Mouse (Mus musculus) MEL (cell line): Measurements from ENCODE around the gene Rfx1. TPM values are rescaled to one million over a fixed set of nuclear protein-coding genes. Genes with fewer than 3 reads are reported as not detected.

Experiments
- DNase-seq: peaks from one replicate; pipeline ENCODE4 v3.0.0; 2011; ENCODE audit warnings: low read depth, low spot score
- H3K27ac ChIP-seq: 2 replicates; pipeline ENCODE4 v1.5.1; 2012; ENCODE audit warnings: low read depth, mild to moderate bottlenecking, control low read depth, low read length, moderate library complexity; ENCODE audit not compliant: control insufficient read depth
- H3K27me3 ChIP-seq, 2 experiments: fragments of 150-350 bp in 1 of 2; sonication (generic) in 1 of 2; 2 replicates each; pipeline ENCODE4 v1.6.1; 2012; ENCODE audit warnings: low read length in 2 of 2, mild to moderate bottlenecking in 2 of 2, improper control_type of control experiment in 1 of 2, moderate library complexity in 1 of 2; ENCODE audit not compliant: insufficient read depth in 2 of 2, control insufficient read depth in 1 of 2
- H3K36me3 ChIP-seq, 2 experiments: 2 replicates each; pipeline ENCODE4 v1.6.1; 2012 to 2014; ENCODE audit warnings: low read length in 2 of 2, improper control_type of control experiment in 1 of 2, inconsistent platforms in 1 of 2, mild to moderate bottlenecking in 1 of 2; ENCODE audit not compliant: insufficient read depth in 2 of 2, control insufficient read depth in 1 of 2
- H3K4me1 ChIP-seq, 2 experiments: fragments of 150-350 bp in 1 of 2; sonication (generic) in 1 of 2; 2 replicates each; pipeline ENCODE4 v1.6.1; 2012; ENCODE audit warnings: low read length in 2 of 2, improper control_type of control experiment in 1 of 2, mild to moderate bottlenecking in 1 of 2; ENCODE audit not compliant: insufficient read depth in 2 of 2, control insufficient read depth in 1 of 2
- H3K4me3 ChIP-seq, 2 experiments: fragments of 150-350 bp in 1 of 2; sonication (generic) in 1 of 2; 2 replicates each; pipeline ENCODE4 v1.5.1; 2012; ENCODE audit warnings: low read depth in 2 of 2, low read length in 2 of 2, mild to moderate bottlenecking in 2 of 2, moderate library complexity in 2 of 2, control low read depth in 1 of 2, improper control_type of control experiment in 1 of 2; ENCODE audit not compliant: control insufficient read depth in 1 of 2, insufficient read depth in 1 of 2
- H3K79me2 ChIP-seq: 2 replicates; pipeline ENCODE4 v1.6.1; 2012; ENCODE audit warnings: mild to moderate bottlenecking, low read length, moderate library complexity; ENCODE audit not compliant: control insufficient read depth, poor library complexity, insufficient read depth
- H3K9ac ChIP-seq: 2 replicates; pipeline ENCODE4 v1.6.1; 2012; ENCODE audit warnings: low read depth, mild to moderate bottlenecking, control low read depth, low read length, moderate library complexity; ENCODE audit not compliant: control insufficient read depth, poor library complexity, severe bottlenecking
- H3K9me3 ChIP-seq: fragments of 150-350 bp; sonication (generic); replicated peaks from 2 replicates; pipeline ENCODE4 v1.6.1; 2012; ENCODE audit warnings: mild to moderate bottlenecking, low read length, improper control_type of control experiment, moderate library complexity; ENCODE audit not compliant: insufficient read depth
- CTCF ChIP-seq, 3 experiments: IDR thresholded peaks in 2 of 3; conservative IDR thresholded peaks in 1 of 3; 2 replicates each; pipeline ENCODE4 v1.5.1; 2011 to 2012; ENCODE audit warnings: low read length in 3 of 3, low read depth in 2 of 3, mild to moderate bottlenecking in 2 of 3, improper control_type of control experiment in 1 of 3, inconsistent platforms in 1 of 3, mixed read lengths in 1 of 3, moderate library complexity in 1 of 3; ENCODE audit not compliant: control insufficient read depth in 1 of 3, insufficient read depth in 1 of 3, poor library complexity in 1 of 3, severe bottlenecking in 1 of 3
- EP300 ChIP-seq, 2 experiments: IDR thresholded peaks; 2 replicates each; pipeline ENCODE4 v1.6.1; 2011; ENCODE audit warnings: improper control_type of control experiment in 2 of 2, low read length in 2 of 2, low read depth in 1 of 2, mild to moderate bottlenecking in 1 of 2
- KAT2A ChIP-seq: conservative IDR thresholded peaks from 2 replicates; pipeline ENCODE4 v1.6.1; 2012; ENCODE audit warnings: low read depth, low read length, improper control_type of control experiment, inconsistent platforms
- MXI1 ChIP-seq: IDR thresholded peaks from 2 replicates; pipeline ENCODE4 v1.6.1; 2011; ENCODE audit warnings: mild to moderate bottlenecking, low read depth, low read length, improper control_type of control experiment
- NELFE ChIP-seq: IDR thresholded peaks from 2 replicates; pipeline ENCODE4 v1.6.1; 2011; ENCODE audit warnings: low read depth, low read length, improper control_type of control experiment
- NRF1 ChIP-seq: IDR thresholded peaks from 2 replicates; pipeline ENCODE4 v1.6.1; 2014; ENCODE audit warnings: low read depth, mild to moderate bottlenecking, inconsistent platforms, low read length, improper control_type of control experiment, moderate library complexity; ENCODE audit not compliant: poor library complexity, insufficient read depth, severe bottlenecking
- POLR2AphosphoS2 ChIP-seq: IDR thresholded peaks from 2 replicates; pipeline ENCODE4 v1.6.1; 2011; ENCODE audit warnings: low read length, improper control_type of control experiment
- POLR2AphosphoS5 ChIP-seq: IDR thresholded peaks from 2 replicates; pipeline ENCODE4 v1.6.1; 2012; ENCODE audit warnings: low read depth, borderline replicate concordance, mild to moderate bottlenecking, inconsistent platforms, low read length, moderate library complexity, mixed read lengths
- RAD21 ChIP-seq: IDR thresholded peaks from 2 replicates; pipeline ENCODE4 v1.6.1; 2011; ENCODE audit warnings: mild to moderate bottlenecking, low read depth, low read length, improper control_type of control experiment
- RCOR1 ChIP-seq: IDR thresholded peaks from 2 replicates; pipeline ENCODE4 v1.6.1; 2012; ENCODE audit warnings: low read depth, mild to moderate bottlenecking, inconsistent platforms, low read length, improper control_type of control experiment
- SMC3 ChIP-seq: IDR thresholded peaks from 2 replicates; pipeline ENCODE4 v1.6.1; 2011; ENCODE audit warnings: low read depth, low read length, improper control_type of control experiment
- TAL1 ChIP-seq: IDR thresholded peaks from 2 replicates; pipeline ENCODE4 v1.6.1; 2012; ENCODE audit warnings: mild to moderate bottlenecking, inconsistent platforms, low read length, moderate library complexity, mixed read lengths
- TBP ChIP-seq: IDR thresholded peaks from 2 replicates; pipeline ENCODE4 v1.8.0; 2011; ENCODE audit warnings: low read depth, low read length, improper control_type of control experiment
- polyA plus RNA-seq, 2 experiments: library from polyadenylated mRNA; stranded (reverse) in 1 of 2; unstranded in 1 of 2; fragments of >175 nt in 1 of 2; fragments of >200 nt in 1 of 2; gene quantifications; 2 replicates each; pipeline versions ENCODE4 v1.2.1 to v1.2.4; 2012; ENCODE audit warnings: low replicate concordance in 2 of 2, low read depth in 1 of 2; ENCODE audit not compliant: insufficient read length in 2 of 2, insufficient read depth in 1 of 2, missing spikeins in 1 of 2
- total RNA-seq: library from RNA; depleted of rRNA; stranded (reverse); fragments of 300-350 nt; gene quantifications from 2 replicates; pipeline ENCODE4 v1.2.3, GENCODE M21; 2012

Gene Rfx1
- total and polyA plus RNA-seq, 3 experiments, result 3.9 to 10.4 TPM; not detected in 1

DNA sequence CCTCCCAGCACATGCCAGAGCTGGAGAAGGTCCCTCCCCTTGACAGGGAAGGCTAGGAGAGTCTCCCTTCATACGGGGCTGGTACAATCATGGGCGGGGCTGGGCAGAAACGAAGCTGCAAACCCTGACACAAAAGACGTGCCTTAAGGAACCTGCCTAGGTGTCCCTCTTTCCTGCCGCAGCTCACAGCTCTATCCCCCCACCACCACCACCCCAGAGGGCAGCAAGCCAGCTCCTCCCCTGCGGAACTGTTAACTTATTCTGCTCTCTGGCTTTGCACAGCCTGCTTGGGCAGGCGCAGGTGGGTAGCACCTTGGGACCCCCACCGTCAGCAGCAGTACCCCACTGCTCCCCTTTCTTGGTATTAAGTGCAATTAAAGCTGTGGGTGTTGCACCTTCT lies 29.4 kb downstream of the Rfx1 start:
- no peak for DNase-seq
- H3K4me1 ChIP-seq, result no peaks in the 10 kb centered on the region
- no peak overlapping the region for H3K9ac ChIP-seq
- H3K79me2 ChIP-seq, result no peaks in the 10 kb centered on the region
- no peak overlapping the region for H3K4me3 ChIP-seq
- H3K27ac ChIP-seq, result no peak overlapping the region
- no peaks in the 10 kb centered on the region for H3K9me3 ChIP-seq
- TF ChIP-seq MXI1 (no peak), KAT2A (no peak), POLR2AphosphoS2 (no peak), RAD21 (no peak), POLR2AphosphoS5 (no peak), NELFE (no peak), NRF1 (no peak), RCOR1 (no peak), TAL1 (no peak), SMC3 (no peak), CTCF (IDR thresholded peaks at IDR 0.05 in 2 of 3, conservative IDR thresholded peaks at IDR 0.05 in 1 of 3; ENCODE audit: control insufficient read depth in 1 of 3, insufficient read depth in 1 of 3, low read depth in 2 of 3, low read length in 3 of 3, poor library complexity in 1 of 3, severe bottlenecking in 1 of 3) (no peak)
- TF ChIP-seq, all 39 proteins: peak for 0
- Histone ChIP-seq H3K36me3 (no peaks in the 10 kb centered on the region; a peak in 1 of 4 replicates), H3K27me3 (no peaks in the 10 kb centered on the region)

DNA sequence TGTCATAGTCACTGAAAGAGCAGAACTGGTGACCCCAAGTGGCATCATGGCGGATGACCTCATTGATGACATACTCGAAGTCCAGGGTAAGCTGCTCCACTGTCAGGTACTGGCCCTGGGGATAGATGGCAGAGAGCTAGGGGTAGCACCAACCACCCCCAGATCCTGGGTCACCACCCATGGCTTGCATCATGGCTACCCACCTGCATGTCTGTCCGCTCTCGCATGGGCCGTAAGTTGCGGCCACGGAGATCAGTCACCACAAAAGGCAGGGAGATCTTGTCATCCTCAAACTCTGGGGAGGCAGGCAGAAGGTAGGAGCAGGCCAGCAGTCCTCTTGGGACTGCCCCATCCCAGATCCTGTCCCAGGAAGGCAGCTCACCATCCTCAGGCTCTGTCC lies 31.7 kb downstream of the Rfx1 start:
- no peak overlapping the region for H3K4me3 ChIP-seq
- no peak for DNase-seq
- H3K27ac ChIP-seq, result no peak overlapping the region
- H3K27me3 ChIP-seq, result no peaks in the 10 kb centered on the region
- no peak overlapping the region for H3K9ac ChIP-seq
- H3K9me3 ChIP-seq, result no peaks in the 10 kb centered on the region
- H3K4me1 ChIP-seq, result peaks cover 0 to 3% of the 10 kb centered on the region in 2 experiments; a peak in 1 of 4 replicates
- peaks cover 2% of the 10 kb centered on the region; the same call in 1 of the 2 replicates for H3K79me2 ChIP-seq
- H3K36me3 ChIP-seq, result peaks cover 0 to 2% of the 10 kb centered on the region in 2 experiments; a peak in 2 of 4 replicates
- no peak for TF ChIP-seq RCOR1
- TF ChIP-seq NELFE, result no peak
- TF ChIP-seq EP300 (IDR thresholded peaks at IDR 0.05; ENCODE audit: low read depth in 1 of 2, low read length in 2 of 2), result no peak
- no peak for TF ChIP-seq POLR2AphosphoS2

DNA sequence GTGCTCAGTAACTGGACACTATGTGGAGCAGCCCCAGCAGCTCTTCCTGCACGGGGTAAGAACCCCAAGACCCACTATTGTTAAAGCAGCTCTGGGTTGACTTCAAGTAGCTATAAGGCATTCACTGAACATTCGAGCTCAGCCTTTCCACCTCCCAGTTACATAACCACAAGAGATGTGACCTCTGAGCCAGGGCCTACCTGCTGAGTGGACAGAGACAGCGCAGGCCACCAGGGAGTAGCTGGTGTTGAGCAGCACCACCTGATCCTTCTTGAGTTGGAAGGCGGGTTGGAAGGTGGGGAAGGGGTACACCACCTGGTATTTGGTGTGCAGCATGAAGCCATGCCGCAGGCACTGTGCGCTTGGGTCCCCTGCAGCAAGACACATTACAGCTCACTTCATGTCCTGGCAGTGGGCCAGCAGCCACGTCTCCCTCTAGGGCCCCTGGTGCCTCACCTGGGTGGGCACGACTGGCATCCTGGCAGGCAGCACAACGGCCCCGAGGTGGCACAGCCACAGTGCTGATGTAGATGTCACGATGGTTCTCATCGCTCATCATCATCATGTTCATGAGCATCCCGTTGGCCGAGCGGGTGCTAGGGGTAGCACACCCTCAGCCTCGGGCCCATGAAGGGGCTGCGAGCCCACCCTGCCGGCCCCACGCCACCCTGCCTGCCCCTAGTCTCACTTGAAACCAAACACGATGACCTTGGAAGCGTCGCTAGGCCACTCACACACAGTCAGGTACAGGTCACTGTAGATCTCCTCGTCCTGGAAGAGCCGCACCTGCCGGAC lies 35.0 kb downstream of the Rfx1 start:
- no peak for TF ChIP-seq TBP
- no peak for TF ChIP-seq RCOR1
- no peak overlapping the region for H3K4me3 ChIP-seq
- H3K9me3 ChIP-seq, result no peaks in the 10 kb centered on the region
- no peak for DNase-seq
- no peak overlapping the region for H3K27ac ChIP-seq
- H3K36me3 ChIP-seq, result peaks cover 0 to 9% of the 10 kb centered on the region in 2 experiments; a peak in 3 of 4 replicates
- H3K9ac ChIP-seq, result no peak overlapping the region
- no peaks in the 10 kb centered on the region for H3K27me3 ChIP-seq
- H3K79me2 ChIP-seq, result peaks cover 9% of the 10 kb centered on the region
- peaks cover 2 to 13% of the 10 kb centered on the region in 2 experiments; a peak in 3 of 4 replicates for H3K4me1 ChIP-seq
